Mouse (Mus musculus): Measurements from ENCODE around the gene Slamf8.

- TF ChIP-seq POLR2A (IDR thresholded peaks at IDR 0.05; ENCODE audit: control insufficient read depth, extremely low read depth, insufficient read depth, low read length, poor library complexity): no peak
- peak; percentile 90 for TF ChIP-seq CTCF (IDR thresholded peaks at IDR 0.05; ENCODE audit: borderline replicate concordance, control insufficient read depth, extremely low read depth, insufficient read depth, low read length, poor library complexity)
Measured at GRCm38 (mm10) chr1:172619235-172619634, 28.9 kb upstream of the Slamf8 start.
